Mouse (Mus musculus): ENCODE data around the gene Cela2a.
A peak's percentile ranks its signal among the peaks of the same experiment; 100 is the strongest.

Cela2a gene

GRCm38 (mm10) chr4:141826060-141826459 lies at the start of gene Cela2a:
Cela2a (minus strand) TSS chr4:141826160.
- ATAC-seq (ENCODE audit: low TSS enrichment) = no peak

- no peak for ATAC-seq (ENCODE audit: low TSS enrichment)
Observed at GRCm38 (mm10) chr4:141875481-141876108, 49.6 kb upstream of the Cela2a start.

GRCm38 (mm10) chr4:141874601-141875460 lies 48.9 kb upstream of the Cela2a start, which contains the start of gene Efhd2:
Efhd2 (minus strand) TSS chr4:141874920.
- ATAC-seq (ENCODE audit: low TSS enrichment) = peak; percentile 60

GRCm38 (mm10) chr4:141874111-141874600 lies 48.2 kb upstream of the Cela2a start:
- ATAC-seq (ENCODE audit: low TSS enrichment) = no peak

GRCm38 (mm10) chr4:141872977-141873376 lies 47.0 kb upstream of the Cela2a start:
- no peak for ATAC-seq (ENCODE audit: low TSS enrichment)

GRCm38 (mm10) chr4:141871909-141872308 lies 45.9 kb upstream of the Cela2a start:
- ATAC-seq (ENCODE audit: low TSS enrichment) = peak; percentile 25

GRCm38 (mm10) chr4:141871333-141871725 lies 45.4 kb upstream of the Cela2a start:
- ATAC-seq (ENCODE audit: low TSS enrichment) = no peak

- no peak for ATAC-seq (ENCODE audit: low TSS enrichment)
Observed at GRCm38 (mm10) chr4:141870666-141871332, 44.8 kb upstream of the Cela2a start.

GRCm38 (mm10) chr4:141869436-141870215 lies 43.7 kb upstream of the Cela2a start:
- no peak for ATAC-seq (ENCODE audit: low TSS enrichment)

- no peak for ATAC-seq (ENCODE audit: low TSS enrichment)
Observed at GRCm38 (mm10) chr4:141868051-141868450, 42.1 kb upstream of the Cela2a start.

GRCm38 (mm10) chr4:141867498-141867897 lies 41.5 kb upstream of the Cela2a start:
- 0 out of 2 replicates have a peak, but pooled peaks have one; percentile 13 for ATAC-seq (ENCODE audit: low TSS enrichment)

GRCm38 (mm10) chr4:141866933-141867490 lies 41.1 kb upstream of the Cela2a start:
- ATAC-seq (ENCODE audit: low TSS enrichment) = peak; percentile 28; the same call in 1 of the 2 replicates

- ATAC-seq (ENCODE audit: low TSS enrichment) = no peak
Observed at GRCm38 (mm10) chr4:141865600-141865999, 39.6 kb upstream of the Cela2a start.

GRCm38 (mm10) chr4:141865006-141865405 lies 39.0 kb upstream of the Cela2a start:
- peak; percentile 34 for ATAC-seq (ENCODE audit: low TSS enrichment)

GRCm38 (mm10) chr4:141864506-141864905 lies 38.5 kb upstream of the Cela2a start:
- no peak for ATAC-seq (ENCODE audit: low TSS enrichment)

GRCm38 (mm10) chr4:141863726-141864280 lies 37.8 kb upstream of the Cela2a start:
- ATAC-seq (ENCODE audit: low TSS enrichment) = no peak

GRCm38 (mm10) chr4:141862867-141863266 lies 36.9 kb upstream of the Cela2a start:
- ATAC-seq (ENCODE audit: low TSS enrichment) = no peak

- ATAC-seq (ENCODE audit: low TSS enrichment) = no peak
Observed at GRCm38 (mm10) chr4:141861591-141862295, 35.8 kb upstream of the Cela2a start.

GRCm38 (mm10) chr4:141860246-141860841 lies 34.4 kb upstream of the Cela2a start:
- no peak for ATAC-seq (ENCODE audit: low TSS enrichment)

GRCm38 (mm10) chr4:141859351-141859750 lies 33.4 kb upstream of the Cela2a start:
- ATAC-seq (ENCODE audit: low TSS enrichment) = no peak

Data from frontal cortex, adult (tissue).